Comparison of ENCODE assay signal across 8 mouse cellular contexts in genomic region chr4:117982706-117983105, GRCm38 (mm10). TPM values are rescaled to one million over a fixed set of nuclear protein-coding genes. Genes with fewer than 3 reads are reported as not detected.
DNase-seq lines count a peak whose midpoint lies in the region; ATAC-seq lines count a peak whose summit lies in the region.

No protein-coding gene starts in this region.

- intact Hi-C loops in left cerebral cortex, postnatal 36 days (cut with DNase I): loop anchor here (5.0 to 10.0 kb wide), 2 partner anchors 50 to 82 kb away; no protein-coding TSS in a partner anchor

- no peak overlapping the region for H3K27ac ChIP-seq in forebrain, embryonic 14.5 days (ENCODE audit: low read depth, low read length)
- H3K27ac ChIP-seq in forebrain, embryonic 10.5 days: no peak overlapping the region
- H3K27ac ChIP-seq in heart, embryonic 15.5 days: 0 out of 2 replicates have a peak overlapping the region, but pooled peaks have one; percentile 18

- no peak overlapping the region for H3K4me3 ChIP-seq in forebrain, embryonic 14.5 days (ENCODE audit: low read depth, low read length)
- H3K4me3 ChIP-seq in forebrain, embryonic 10.5 days: no peak overlapping the region
- no peak overlapping the region for H3K4me3 ChIP-seq in heart, embryonic 15.5 days

- ATAC-seq in forebrain, embryonic 14.5 days: no peak; the same call in 1 of the 2 replicates
- no peak; the same call in 1 of the 2 replicates for ATAC-seq in heart, embryonic 15.5 days (replicated peaks; ENCODE audit: insufficient number of reproducible peaks, insufficient read depth, low FRiP score, low read depth)
- ATAC-seq in monocyte, adult 5-6 weeks (replicated peaks; ENCODE audit: insufficient number of reproducible peaks, low FRiP score, low TSS enrichment, poor library complexity, severe bottlenecking): no peak
- no peak for ATAC-seq in cerebellum, adult (ENCODE audit: insufficient number of reproducible peaks, low FRiP score, low TSS enrichment)

- peak; percentile 45 for DNase-seq in forebrain, embryonic 14.5 days (ENCODE audit: low spot score)
- DNase-seq in forebrain, embryonic 10.5 days (ENCODE audit: extremely low spot score, low spot score): no peak
- DNase-seq in adrenal gland, postnatal 25 days: peak; percentile 31
- DNase-seq in left cerebral cortex, postnatal 36 days (ENCODE audit: low spot score in 2 of 2): peak; percentile 60 to 68
- no peak for DNase-seq in Muller cell, postnatal 12 days (ENCODE audit: inconsistent ontology term)

- no peaks in the 10 kb centered on the region for H3K27me3 ChIP-seq in forebrain, embryonic 14.5 days (replicated peaks; ENCODE audit: control insufficient read depth, insufficient read depth, low read length)
- H3K27me3 ChIP-seq in forebrain, embryonic 10.5 days (ENCODE audit: poor library complexity, severe bottlenecking): no peaks in the 10 kb centered on the region
- H3K27me3 ChIP-seq in heart, embryonic 15.5 days: no peaks in the 10 kb centered on the region

- H3K4me2 ChIP-seq in forebrain, embryonic 14.5 days (ENCODE audit: low read length): no peak overlapping the region
- no peak overlapping the region for H3K4me2 ChIP-seq in heart, embryonic 15.5 days

- no peaks in the 10 kb centered on the region for H3K4me1 ChIP-seq in forebrain, embryonic 14.5 days (ENCODE audit: control insufficient read depth, insufficient read depth, low read length)
- peaks cover 18% of the 10 kb centered on the region for H3K4me1 ChIP-seq in forebrain, embryonic 10.5 days
- H3K4me1 ChIP-seq in heart, embryonic 15.5 days (replicated peaks): peaks cover 61% of the 10 kb centered on the region

- H3K36me3 ChIP-seq in forebrain, embryonic 14.5 days (ENCODE audit: control insufficient read depth, insufficient read depth, low read length): no peaks in the 10 kb centered on the region
- no peaks in the 10 kb centered on the region for H3K36me3 ChIP-seq in forebrain, embryonic 10.5 days (replicated peaks)
- no peaks in the 10 kb centered on the region for H3K36me3 ChIP-seq in heart, embryonic 15.5 days

- no peaks in the 10 kb centered on the region for H3K9me3 ChIP-seq in forebrain, embryonic 14.5 days (replicated peaks; ENCODE audit: control insufficient read depth, low read length)
- H3K9me3 ChIP-seq in forebrain, embryonic 10.5 days: no peaks in the 10 kb centered on the region
- H3K9me3 ChIP-seq in heart, embryonic 15.5 days (replicated peaks): no peaks in the 10 kb centered on the region

- H3K9ac ChIP-seq in forebrain, embryonic 14.5 days (ENCODE audit: low read length): no peak overlapping the region
- H3K9ac ChIP-seq in heart, embryonic 15.5 days: no peak overlapping the region

- WGBS in forebrain, embryonic 14.5 days: 56% methylated on average over 7 of the region's 7 CpGs
- WGBS in forebrain, embryonic 10.5 days: 78% methylated on average over 7 of the region's 7 CpGs
- WGBS in heart, embryonic 15.5 days: 34% methylated on average over 7 of the region's 7 CpGs

RNA-seq across cellular contexts. Expression of gene Artn, which starts 53.1 kb away (rescaled TPM):
- 0.22 and 0.36 TPM in 2 replicates for polyA plus RNA-seq in forebrain, embryonic 14.5 days (2014; fragmentation: Nextera tagmentation; extraction: Ambion mirVana)
- 0.44 and 0.58 TPM in 2 replicates for polyA plus RNA-seq in forebrain, embryonic 10.5 days (2016; fragmentation: Nextera tagmentation; extraction: Ambion mirVana)
- total RNA-seq in adrenal gland, postnatal 25 days (2021): 0.33 TPM in 1 of 2 replicates, not detected in the other
- 0.65 and 1.2 TPM in 2 replicates for polyA plus RNA-seq in heart, embryonic 15.5 days (2015; fragmentation: Nextera tagmentation; extraction: Ambion mirVana)
- total RNA-seq in left cerebral cortex, postnatal 36 days (2021): 1 to 10 TPM; 3.1 TPM
- total RNA-seq in monocyte, adult 5-6 weeks (2017): not detected in 3 replicates

Comparison
In these comparisons a context has a peak if more than half of its experiments do, and no peak if none do; other contexts are left out.
1. DNase-seq: peak in forebrain, embryonic 14.5 days (single experiment), adrenal gland, postnatal 25 days (single experiment) and left cerebral cortex, postnatal 36 days (2 of 2); none in forebrain, embryonic 10.5 days (single experiment) and Muller cell, postnatal 12 days (single experiment).